Mouse (Mus musculus) hindbrain, embryonic 11.5 days (tissue): ENCODE measurements around the gene Slc29a1. TPM values are rescaled to one million over a fixed set of nuclear protein-coding genes. Genes with fewer than 3 reads are reported as not detected.
A peak's percentile ranks its signal among the peaks of the same experiment; 100 is the strongest.

ENCODE experiments used
- ATAC-seq: fragments of 200-750 bp; cut with Nextera tagmentation; 2 replicates; pipeline ENCODE4 v1.8.0; 2017; ENCODE audit warnings: mild to moderate bottlenecking, moderate TSS enrichment, moderate library complexity; ENCODE audit not compliant: low FRiP score
- DNase-seq: peaks from one replicate; pipeline ENCODE4 v3.0.0-alpha.2; 2015; ENCODE audit warnings: low spot score
- H3K27ac ChIP-seq: fragments of 300-500 bp; sonication (generic); 2 replicates; pipeline ENCODE4 v1.5.1; 2014; ENCODE audit warnings: mild to moderate bottlenecking, low read depth, low read length
- H3K27me3 ChIP-seq: fragments of 300-500 bp; sonication (generic); 2 replicates; pipeline ENCODE4 v1.6.1; 2014; ENCODE audit warnings: mild to moderate bottlenecking, low read length, moderate library complexity, mixed read lengths; ENCODE audit not compliant: control insufficient read depth, insufficient read depth
- H3K36me3 ChIP-seq: fragments of 300-500 bp; sonication (generic); 2 replicates; pipeline ENCODE4 v1.6.1; 2014; ENCODE audit warnings: mild to moderate bottlenecking, low read length, moderate library complexity, mixed read lengths; ENCODE audit not compliant: control insufficient read depth, insufficient read depth
- H3K4me1 ChIP-seq: fragments of 300-500 bp; sonication (generic); replicated peaks from 2 replicates; pipeline ENCODE4 v1.6.1; 2014; ENCODE audit warnings: low read length, mixed read lengths; ENCODE audit not compliant: control insufficient read depth, insufficient read depth
- H3K4me2 ChIP-seq: fragments of 300-500 bp; sonication (generic); replicated peaks from 2 replicates; pipeline ENCODE4 v1.6.1; 2014; ENCODE audit warnings: mild to moderate bottlenecking, low read depth, low read length
- H3K4me3 ChIP-seq: fragments of 300-500 bp; sonication (generic); 2 replicates; pipeline ENCODE4 v1.5.1; 2014; ENCODE audit warnings: low read depth, low read length
- H3K9ac ChIP-seq: fragments of 300-500 bp; sonication (generic); 2 replicates; pipeline ENCODE4 v1.6.1; 2014; ENCODE audit warnings: low read depth, low read length
- H3K9me3 ChIP-seq: fragments of 300-500 bp; sonication (generic); 2 replicates; pipeline ENCODE4 v1.6.1; 2016; ENCODE audit warnings: low read length; ENCODE audit not compliant: control insufficient read depth
- whole genome bisulfite sequencing: fragments of 180-500 bp; shearing (Covaris S2); extraction: QIAGEN DNeasy Blood & Tissue Kit; methylation state at CpG from one replicate; pipeline ENCODE4 v1.1.7; 2014; 5-methylcytosine and 5-hydroxymethylcytosine counted together
- polyA plus RNA-seq: library from polyadenylated mRNA; unstranded; fragments of >200 nt; fragmentation: Nextera tagmentation; extraction: Ambion mirVana; gene quantifications from 2 replicates; pipeline ENCODE4 v1.2.1, GENCODE M21; 2014

The Slc29a1 gene
- polyA plus RNA-seq, 1 experiment from 2014 or later = 48.0 TPM

DNA sequence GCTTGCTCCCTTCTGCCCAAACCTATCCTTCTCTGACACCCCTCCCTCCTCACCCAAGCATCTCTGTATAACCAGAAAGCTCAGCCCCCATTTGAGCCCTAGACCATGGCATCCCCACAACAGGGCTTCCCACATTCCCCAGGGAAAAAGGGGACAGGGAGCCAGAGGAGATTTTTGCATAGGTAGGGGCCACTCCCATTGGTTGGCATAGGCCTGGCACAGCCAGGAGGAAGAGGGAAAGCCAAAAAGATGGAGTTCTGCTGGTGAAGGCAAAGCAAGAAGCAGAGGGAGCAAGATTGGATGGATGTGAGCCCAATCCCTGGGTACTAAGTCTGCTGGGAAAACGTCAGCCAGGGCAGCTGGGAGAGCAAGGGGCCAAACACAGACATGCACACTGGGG lies 56.3 kb downstream of the Slc29a1 start:
- Histone ChIP-seq H3K9ac (no peak overlapping the region), H3K4me2 (no peak overlapping the region), H3K9me3 (no peaks in the 10 kb centered on the region), H3K4me3 (no peak overlapping the region), H3K27ac (no peak overlapping the region), H3K27me3 (peaks cover 51% of the 10 kb centered on the region), H3K4me1 (peaks cover 20% of the 10 kb centered on the region), H3K36me3 (no peaks in the 10 kb centered on the region)
- no peak for ATAC-seq
- 26% methylated on average over 1 of the region's 1 CpGs for WGBS
- DNase-seq = no peak

DNA sequence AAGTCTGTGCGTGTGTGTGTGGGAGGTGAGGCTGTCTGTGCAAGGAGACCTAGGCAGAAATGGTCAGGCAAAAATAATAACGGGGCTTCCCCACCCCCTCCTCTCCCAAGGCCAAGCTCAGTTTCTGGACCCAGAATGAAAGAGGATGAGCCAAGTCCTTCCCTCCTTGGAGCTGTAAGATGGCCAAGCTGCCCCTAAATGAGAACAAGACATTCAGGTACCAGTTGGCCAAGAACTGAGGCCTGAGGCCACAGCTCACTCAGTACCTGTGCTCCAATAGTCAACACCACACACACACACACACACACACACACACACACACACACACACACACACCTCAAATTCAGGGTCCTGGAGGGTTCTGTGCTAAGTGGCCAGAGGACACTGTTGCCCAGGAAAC lies 56.7 kb downstream of the Slc29a1 start:
- Histone ChIP-seq H3K27ac (no peak overlapping the region), H3K27me3 (peaks cover 47% of the 10 kb centered on the region), H3K4me2 (no peak overlapping the region), H3K4me3 (no peak overlapping the region), H3K4me1 (peaks cover 20% of the 10 kb centered on the region), H3K36me3 (no peaks in the 10 kb centered on the region), H3K9me3 (no peaks in the 10 kb centered on the region), H3K9ac (no peak overlapping the region)
- DNase-seq = no peak
- ATAC-seq = no peak
- WGBS = 85% methylated on average over 2 of the region's 2 CpGs

DNA sequence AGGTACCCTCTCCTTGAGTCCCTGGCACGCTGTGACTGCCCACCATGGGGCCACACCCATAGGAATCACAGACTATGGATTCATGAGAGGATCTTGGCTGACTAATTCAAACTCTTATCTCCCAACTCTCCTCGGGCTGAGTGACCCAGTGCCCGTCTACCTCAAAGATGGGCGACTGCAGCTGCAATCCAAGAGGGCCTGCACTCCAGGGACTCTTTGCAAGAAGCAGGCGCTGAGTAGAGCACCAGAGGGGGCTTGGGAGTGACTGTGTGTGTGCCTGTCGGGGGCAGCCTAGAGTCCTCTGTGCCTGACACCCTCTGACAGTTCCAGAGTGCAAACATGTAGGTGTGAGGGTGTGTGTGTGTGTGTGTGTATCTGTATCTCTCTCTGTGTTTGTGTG lies 57.3 kb downstream of the Slc29a1 start:
- peaks cover 20% of the 10 kb centered on the region for H3K4me1 ChIP-seq
- H3K4me3 ChIP-seq = no peak overlapping the region
- no peaks in the 10 kb centered on the region for H3K9me3 ChIP-seq
- DNase-seq (no peak), ATAC-seq (no peak)
- no peak overlapping the region for H3K27ac ChIP-seq
- peaks cover 42% of the 10 kb centered on the region for H3K27me3 ChIP-seq
- no peaks in the 10 kb centered on the region for H3K36me3 ChIP-seq
- H3K4me2 ChIP-seq = no peak overlapping the region
- 38% methylated on average over 6 of the region's 6 CpGs for WGBS
- H3K9ac ChIP-seq = no peak overlapping the region

DNA sequence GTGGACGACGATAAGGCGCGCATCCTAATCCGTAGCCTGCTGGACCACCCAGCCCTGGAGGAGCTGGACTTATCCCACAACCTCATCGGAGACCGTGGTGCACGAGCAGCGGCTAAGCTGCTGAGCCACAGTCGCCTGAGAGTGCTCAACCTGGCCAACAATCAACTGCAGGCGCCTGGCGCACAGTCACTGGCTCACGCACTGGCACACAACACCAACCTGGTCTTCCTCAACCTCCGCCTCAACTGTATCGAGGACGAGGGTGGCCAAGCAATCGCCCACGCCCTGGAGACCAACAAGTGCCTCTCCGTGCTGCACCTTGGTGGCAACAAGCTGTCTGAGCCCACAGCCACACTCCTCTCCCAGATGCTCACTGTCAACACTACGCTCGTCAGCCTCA lies 59.7 kb downstream of the Slc29a1 start:
- WGBS = 86% methylated on average over 21 of the region's 21 CpGs
- peaks cover 32% of the 10 kb centered on the region for H3K27me3 ChIP-seq

DNA sequence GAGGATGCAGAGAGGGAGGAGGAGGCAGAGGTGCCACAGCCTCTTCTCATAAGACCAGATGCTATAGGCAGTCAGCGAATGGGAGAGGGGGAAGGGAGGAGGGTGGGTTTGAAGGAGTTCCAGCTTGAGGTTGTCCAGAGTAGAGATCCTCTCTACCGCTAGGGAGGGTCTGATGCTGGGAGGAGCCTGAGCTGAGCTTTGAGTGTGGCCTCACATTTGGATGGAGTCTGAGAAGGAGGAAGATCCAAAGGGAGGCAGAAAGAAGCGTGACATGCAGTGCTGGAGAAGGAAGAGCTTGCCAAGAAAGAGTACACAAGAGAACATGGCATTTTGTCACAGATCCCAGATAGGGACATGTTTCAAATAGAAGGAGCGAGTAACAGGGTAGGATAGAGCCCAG lies 61.0 kb downstream of the Slc29a1 start:
- Histone ChIP-seq H3K27me3 (peaks cover 20% of the 10 kb centered on the region), H3K4me2 (no peak overlapping the region), H3K27ac (no peak overlapping the region), H3K9me3 (no peaks in the 10 kb centered on the region), H3K4me3 (no peak overlapping the region), H3K9ac (no peak overlapping the region), H3K4me1 (no peaks in the 10 kb centered on the region), H3K36me3 (no peaks in the 10 kb centered on the region)
- no peak for ATAC-seq
- no peak for DNase-seq
- 59% methylated on average over 4 of the region's 4 CpGs for WGBS

More for the DNA sequence above, 59.7 kb downstream of the Slc29a1 start:
- Histone ChIP-seq H3K27ac (no peak overlapping the region), H3K9ac (no peak overlapping the region), H3K36me3 (no peaks in the 10 kb centered on the region), H3K4me3 (no peak overlapping the region), H3K4me2 (no peak overlapping the region), H3K4me1 (peaks cover 9% of the 10 kb centered on the region), H3K9me3 (no peaks in the 10 kb centered on the region)
- DNase-seq (no peak), ATAC-seq (no peak)

DNA sequence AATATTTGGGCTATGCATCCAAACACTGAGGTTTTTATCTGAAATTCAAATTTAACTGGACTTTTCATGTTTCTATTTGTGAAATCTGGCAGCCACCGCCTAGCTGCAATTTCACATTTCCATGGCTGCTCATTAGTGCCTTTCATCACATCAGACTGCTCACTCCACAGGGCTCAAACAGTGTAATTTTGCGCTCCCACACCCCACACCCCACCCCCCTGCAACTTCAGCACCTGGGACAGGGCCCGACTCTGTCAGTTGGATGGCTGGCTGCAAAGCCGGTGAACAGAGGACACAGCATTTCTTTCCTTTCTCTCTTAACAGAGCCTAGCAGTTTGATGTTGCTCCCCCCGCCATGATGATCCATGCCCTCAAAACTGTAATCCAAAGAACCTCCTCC lies 63.1 kb downstream of the Slc29a1 start:
- Histone ChIP-seq H3K36me3 (no peaks in the 10 kb centered on the region), H3K4me2 (no peak overlapping the region), H3K9ac (no peak overlapping the region), H3K27me3 (peaks cover 16% of the 10 kb centered on the region), H3K4me1 (no peaks in the 10 kb centered on the region), H3K9me3 (no peaks in the 10 kb centered on the region), H3K4me3 (no peak overlapping the region), H3K27ac (no peak overlapping the region)
- ATAC-seq = no peak
- peak; percentile 52 for DNase-seq
- 18% methylated on average over 5 of the region's 5 CpGs for WGBS

Other genes starting within 250 kb of the Slc29a1 start
- gene Cdc5l, start 165.9 kb downstream of the Slc29a1 start, polyA plus RNA-seq = 86.2 and 87.3 TPM in 2 replicates
- gene Spats1, start 124.2 kb downstream of the Slc29a1 start, polyA plus RNA-seq = 0.61 and 0.85 TPM in 2 replicates
- gene Aars2, start 92.8 kb downstream of the Slc29a1 start, polyA plus RNA-seq = 13.0 and 14.5 TPM in 2 replicates
- 2.0 and 2.5 TPM in 2 replicates for gene Tcte1, start 76.2 kb downstream of the Slc29a1 start, polyA plus RNA-seq
- 4.7 and 5.6 TPM in 2 replicates for gene Tmem151b, start 49.9 kb downstream of the Slc29a1 start, polyA plus RNA-seq
- 5.6 and 9.0 TPM in 2 replicates for gene Nfkbie, start 43.9 kb downstream of the Slc29a1 start, polyA plus RNA-seq
- 89.9 and 91.5 TPM in 2 replicates for gene Slc35b2, start 35.7 kb downstream of the Slc29a1 start, polyA plus RNA-seq
- 1,644 and 1,674 TPM in 2 replicates for gene Hsp90ab1, start 26.3 kb downstream of the Slc29a1 start, polyA plus RNA-seq
- gene Mymx, start 2.5 kb upstream of the Slc29a1 start, polyA plus RNA-seq = 1.1 and 1.8 TPM in 2 replicates
- gene Capn11, start 59.7 kb upstream of the Slc29a1 start, polyA plus RNA-seq = 0.79 and 1.0 TPM in 2 replicates
- 105 and 109 TPM in 2 replicates for gene Mrpl14, start 86.7 kb upstream of the Slc29a1 start, polyA plus RNA-seq
- gene Tmem63b, start 87.3 kb upstream of the Slc29a1 start, polyA plus RNA-seq = 48.6 and 50.3 TPM in 2 replicates
- 0.32 and 0.37 TPM in 2 replicates for gene 1600014C23Rik, start 134.2 kb upstream of the Slc29a1 start, polyA plus RNA-seq